Mouse (Mus musculus): ENCODE measurements around the gene Rhod.

DNA sequence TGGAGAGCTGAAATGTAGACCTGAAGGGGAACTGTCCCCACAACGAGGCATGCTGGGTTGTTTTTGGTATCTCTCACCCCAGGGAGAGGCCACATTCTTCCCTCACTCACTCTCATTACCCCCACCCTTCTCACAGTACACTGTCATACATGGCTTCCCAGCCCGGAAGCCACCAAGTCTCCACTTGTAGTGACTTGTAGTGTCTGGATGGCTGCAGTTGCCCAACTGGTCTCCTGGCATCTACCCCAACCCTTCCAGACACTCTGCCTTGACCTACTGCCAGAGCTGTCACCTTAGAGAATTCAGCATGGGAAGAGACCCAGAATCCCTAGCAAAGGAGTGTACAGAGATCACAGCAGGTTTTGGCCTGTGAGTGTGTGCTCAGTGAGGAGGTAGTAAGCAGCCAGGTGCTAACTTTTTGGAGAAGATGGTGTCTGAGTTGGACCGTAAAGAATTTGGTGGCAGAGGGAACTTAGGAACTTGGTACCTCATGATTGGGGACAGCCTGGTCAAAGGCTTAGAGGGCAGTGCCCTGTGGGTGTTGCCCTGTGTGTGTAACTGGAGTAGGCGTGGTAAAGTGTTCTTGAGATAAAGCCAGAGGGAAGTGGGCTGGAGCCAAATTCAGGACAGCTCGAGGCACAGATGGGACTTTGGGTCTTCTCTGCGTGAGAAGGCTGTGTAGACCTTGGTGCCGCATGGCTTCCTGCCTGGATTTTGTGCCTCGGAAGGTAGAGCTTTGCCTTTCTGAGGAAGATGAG, 18.9 kb downstream of the Rhod start:
- TF ChIP-seq POLR2A (IDR thresholded peaks at IDR 0.05; ENCODE audit: low read depth, low read length) (no peak), CTCF (IDR thresholded peaks at IDR 0.05; ENCODE audit: borderline replicate concordance, insufficient read depth, low read length) (no peak)

Measured in embryonic fibroblast, embryonic 13.5 days (primary cell).